Mouse (Mus musculus) G1E (cell line): ENCODE results near the gene Cntn5. TPM values are rescaled to one million over a fixed set of nuclear protein-coding genes. Genes with fewer than 3 reads are reported as not detected.

Experiments
- ATAC-seq: 2 replicates; pipeline ENCODE4 v1.8.0; 2016; ENCODE audit warnings: mild to moderate bottlenecking; ENCODE audit not compliant: insufficient number of reproducible peaks, poor library complexity, low FRiP score, severe bottlenecking; ENCODE audit errors: extremely low read depth
- DNase-seq: peaks from one replicate; pipeline ENCODE4 v3.0.0; 2012; ENCODE audit warnings: low spot score
- H3K27me3 ChIP-seq: 2 replicates; pipeline ENCODE4 v1.6.1; 2012; ENCODE audit warnings: mild to moderate bottlenecking, low read length, inconsistent platforms; ENCODE audit not compliant: insufficient read depth
- H3K36me3 ChIP-seq: replicated peaks from 2 replicates; pipeline ENCODE3; 2012; ENCODE audit warnings: mild to moderate bottlenecking, inconsistent platforms
- H3K4me1 ChIP-seq: 2 replicates; pipeline ENCODE4 v1.6.1; 2012; ENCODE audit warnings: low read depth, low read length, inconsistent platforms, mixed read lengths; ENCODE audit not compliant: insufficient read depth
- H3K4me3 ChIP-seq: 2 replicates; pipeline ENCODE4 v1.5.1; 2012; ENCODE audit warnings: low read depth, mild to moderate bottlenecking, inconsistent platforms, low read length, moderate library complexity, mixed read lengths
- H3K9me3 ChIP-seq: replicated peaks from 2 replicates; pipeline ENCODE4 v1.6.1; 2012; ENCODE audit warnings: inconsistent platforms
- CTCF ChIP-seq: IDR thresholded peaks from 2 replicates; pipeline ENCODE4 v1.5.1; 2012; ENCODE audit warnings: low read depth, low read length, inconsistent platforms, mixed read lengths
- GATA1 ChIP-seq: IDR thresholded peaks from 2 replicates; pipeline ENCODE4 v1.6.1; 2012; ENCODE audit warnings: borderline replicate concordance, low read length, inconsistent platforms, mixed read lengths
- GATA2 ChIP-seq: IDR thresholded peaks from 2 replicates; pipeline ENCODE4 v1.6.1; 2012; ENCODE audit warnings: low read depth, low read length, inconsistent platforms, borderline replicate concordance
- POLR2AphosphoS5 ChIP-seq: IDR thresholded peaks from 2 replicates; pipeline ENCODE4 v1.6.1; 2012; ENCODE audit warnings: low read depth, low read length, inconsistent platforms; ENCODE audit not compliant: insufficient replicate concordance
- TAL1 ChIP-seq: conservative IDR thresholded peaks from 2 replicates; pipeline ENCODE4 v1.6.1; 2012; ENCODE audit warnings: low read depth, low read length, inconsistent platforms, mixed read lengths
- polyA plus RNA-seq: library from polyadenylated mRNA; stranded (reverse); fragments of >175 nt; gene quantifications from 2 replicates; pipeline ENCODE4 v1.2.3, GENCODE M21; 2012
- total RNA-seq, 2 experiments: library from RNA; stranded (forward) in 1 of 2; stranded (reverse) in 1 of 2; fragments of 200-1000 nt in 1 of 2; fragments of >200 nt in 1 of 2; fragmentation: Nextera tagmentation in 1 of 2; gene quantifications; 2 replicates each; pipeline ENCODE4 v1.2.3; 2014 to 2017

Cntn5 gene
- total and polyA plus RNA-seq, 3 experiments, result not detected

DNA sequence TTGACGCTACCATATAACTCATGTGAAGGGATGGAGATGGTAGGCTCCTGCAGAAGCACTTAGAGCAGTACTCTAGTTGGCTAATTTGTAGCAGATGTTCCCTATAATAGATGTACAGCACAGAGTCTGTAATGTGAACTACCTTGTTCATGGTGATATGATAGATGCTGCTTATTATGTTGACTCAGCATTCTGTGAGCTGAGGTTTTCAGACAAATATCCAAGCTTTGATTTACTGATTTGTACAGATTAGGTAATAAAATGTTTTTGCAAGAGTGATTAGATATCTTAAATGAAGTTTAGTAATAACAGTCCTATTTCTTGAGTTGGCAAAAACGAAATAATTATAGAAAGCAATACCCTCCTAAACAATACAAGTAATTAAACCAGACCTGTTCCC lies 1133.8 kb downstream of the Cntn5 start:
- Histone ChIP-seq H3K4me1 (no peaks in the 10 kb centered on the region), H3K9me3 (no peaks in the 10 kb centered on the region), H3K36me3 (no peaks in the 10 kb centered on the region), H3K27me3 (no peaks in the 10 kb centered on the region), H3K4me3 (no peak overlapping the region)
- no peak for DNase-seq
- no peak for TF ChIP-seq GATA1
- TF ChIP-seq TAL1, result no peak
- TF ChIP-seq CTCF, result no peak
- no peak for TF ChIP-seq POLR2AphosphoS5
- no peak for TF ChIP-seq GATA2
- ATAC-seq, result no peak

- Histone ChIP-seq H3K4me1 (no peaks in the 10 kb centered on the region), H3K36me3 (no peaks in the 10 kb centered on the region), H3K27me3 (no peaks in the 10 kb centered on the region), H3K4me3 (no peak overlapping the region), H3K9me3 (no peaks in the 10 kb centered on the region)
- ATAC-seq (no peak), DNase-seq (no peak)
- TF ChIP-seq TAL1 (no peak), POLR2AphosphoS5 (no peak), CTCF (no peak), GATA2 (no peak), GATA1 (no peak)
Measured at GRCm38 (mm10) chr9:9769659-9770058, 1134.9 kb downstream of the Cntn5 start.

DNA sequence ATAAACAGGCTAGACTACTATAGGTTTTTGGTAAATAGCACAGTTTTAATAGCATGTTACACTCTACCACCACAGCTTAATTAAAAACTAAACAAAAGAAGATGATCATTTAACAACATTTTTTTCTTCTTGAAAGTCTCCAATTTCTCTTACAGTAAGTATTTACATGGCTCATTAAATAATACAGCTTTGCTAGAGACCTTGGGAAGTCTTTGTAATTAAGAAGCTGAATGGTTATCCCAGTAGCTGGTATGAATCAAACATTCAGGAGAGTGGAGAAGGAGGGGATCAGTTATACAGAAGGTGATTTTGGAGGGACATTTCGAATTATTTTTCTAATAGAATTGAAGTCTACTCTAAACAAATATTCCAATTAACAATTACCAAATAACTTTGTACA lies 1186.4 kb downstream of the Cntn5 start:
- DNase-seq (no peak), ATAC-seq (no peak)
- Histone ChIP-seq H3K36me3 (no peaks in the 10 kb centered on the region), H3K4me1 (no peaks in the 10 kb centered on the region), H3K9me3 (no peaks in the 10 kb centered on the region), H3K4me3 (no peak overlapping the region), H3K27me3 (no peaks in the 10 kb centered on the region)
- TF ChIP-seq GATA1, result no peak
- no peak for TF ChIP-seq GATA2
- TF ChIP-seq CTCF, result no peak
- no peak for TF ChIP-seq POLR2AphosphoS5
- TF ChIP-seq TAL1, result no peak

GRCm38 (mm10) chr9:9708671-9709070 lies 1195.9 kb downstream of the Cntn5 start:
- no peaks in the 10 kb centered on the region for H3K9me3 ChIP-seq
- H3K36me3 ChIP-seq, result no peaks in the 10 kb centered on the region
- ATAC-seq, result no peak
- H3K4me1 ChIP-seq, result no peaks in the 10 kb centered on the region
- TF ChIP-seq CTCF (no peak), GATA2 (no peak), POLR2AphosphoS5 (no peak)
- DNase-seq, result no peak
- no peak overlapping the region for H3K4me3 ChIP-seq
- no peaks in the 10 kb centered on the region for H3K27me3 ChIP-seq

DNA sequence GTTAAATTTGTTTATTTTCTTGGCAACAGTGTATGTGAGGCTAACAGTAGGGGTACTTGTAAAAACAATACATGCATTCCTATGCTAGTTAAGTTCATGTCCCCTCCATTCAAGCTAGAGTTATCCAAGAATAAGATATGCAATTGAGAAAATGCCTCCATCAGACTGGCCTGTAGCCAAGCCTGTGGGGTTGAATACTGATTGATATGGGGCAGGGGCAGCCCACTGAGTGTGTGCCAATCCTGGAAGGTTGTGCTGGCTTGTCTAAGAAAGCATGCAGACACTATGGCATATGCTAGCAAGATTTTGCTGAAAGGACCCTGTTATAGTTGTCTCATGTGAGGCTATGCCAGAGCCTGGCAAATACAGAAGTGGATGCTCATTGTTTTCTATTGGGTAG lies 1196.8 kb downstream of the Cntn5 start:
- H3K9me3 ChIP-seq, result no peaks in the 10 kb centered on the region
- H3K27me3 ChIP-seq, result no peaks in the 10 kb centered on the region
- ATAC-seq, result no peak
- no peak for TF ChIP-seq POLR2AphosphoS5
- no peak for TF ChIP-seq TAL1
- no peak for TF ChIP-seq GATA2
- TF ChIP-seq CTCF, result no peak
- no peak for TF ChIP-seq GATA1
- no peak overlapping the region for H3K4me3 ChIP-seq
- DNase-seq, result no peak
- H3K4me1 ChIP-seq, result no peaks in the 10 kb centered on the region
- H3K36me3 ChIP-seq, result no peaks in the 10 kb centered on the region

- H3K27me3 ChIP-seq, result no peaks in the 10 kb centered on the region
- no peak overlapping the region for H3K4me3 ChIP-seq
- H3K4me1 ChIP-seq, result no peaks in the 10 kb centered on the region
- ATAC-seq (no peak), DNase-seq (no peak)
- H3K9me3 ChIP-seq, result no peaks in the 10 kb centered on the region
- TF ChIP-seq CTCF (no peak), POLR2AphosphoS5 (no peak), TAL1 (no peak), GATA1 (no peak), GATA2 (no peak)
- no peaks in the 10 kb centered on the region for H3K36me3 ChIP-seq
Measured at GRCm38 (mm10) chr9:9705180-9705579, 1199.4 kb downstream of the Cntn5 start.

DNA sequence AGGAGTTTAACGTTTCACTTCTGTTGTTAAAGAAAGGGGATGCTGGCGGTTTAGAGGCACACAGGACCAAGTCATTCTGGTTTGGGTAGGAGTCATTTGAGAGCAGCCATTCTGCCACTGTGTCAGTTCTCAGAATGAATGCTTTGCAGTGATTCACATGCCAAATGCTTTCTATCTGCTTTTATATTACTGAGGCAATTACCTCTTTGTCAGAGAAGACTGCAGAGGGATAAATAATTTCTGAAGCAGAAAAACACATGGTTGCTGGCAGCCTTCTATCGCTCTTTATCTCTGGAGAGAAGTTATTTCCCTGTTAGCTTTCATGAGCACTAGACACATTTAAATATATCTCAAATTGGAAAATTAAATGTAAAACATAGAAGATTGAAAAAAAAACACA lies 1207.9 kb downstream of the Cntn5 start:
- H3K27me3 ChIP-seq, result no peaks in the 10 kb centered on the region
- H3K4me3 ChIP-seq, result no peak overlapping the region
- DNase-seq, result no peak
- no peaks in the 10 kb centered on the region for H3K4me1 ChIP-seq
- no peak for TF ChIP-seq TAL1
- TF ChIP-seq GATA1, result no peak
- TF ChIP-seq GATA2, result no peak
- no peak for TF ChIP-seq POLR2AphosphoS5
- no peak for TF ChIP-seq CTCF
- H3K9me3 ChIP-seq, result no peaks in the 10 kb centered on the region
- H3K36me3 ChIP-seq, result no peaks in the 10 kb centered on the region
- no peak for ATAC-seq
